Mouse (Mus musculus): Measurements from ENCODE around the gene Bex2. TPM values are rescaled to one million over a fixed set of nuclear protein-coding genes. Genes with fewer than 3 reads are reported as not detected.
"Not testable (repeated sequence)": the region's sequence is repeated elsewhere in the genome, so short reads cannot be mapped to it uniquely, and the experiment has no call there.

Gene Bex2
- polyA plus RNA-seq, 1 experiment from 2014 or later, result 586 TPM

DNA sequence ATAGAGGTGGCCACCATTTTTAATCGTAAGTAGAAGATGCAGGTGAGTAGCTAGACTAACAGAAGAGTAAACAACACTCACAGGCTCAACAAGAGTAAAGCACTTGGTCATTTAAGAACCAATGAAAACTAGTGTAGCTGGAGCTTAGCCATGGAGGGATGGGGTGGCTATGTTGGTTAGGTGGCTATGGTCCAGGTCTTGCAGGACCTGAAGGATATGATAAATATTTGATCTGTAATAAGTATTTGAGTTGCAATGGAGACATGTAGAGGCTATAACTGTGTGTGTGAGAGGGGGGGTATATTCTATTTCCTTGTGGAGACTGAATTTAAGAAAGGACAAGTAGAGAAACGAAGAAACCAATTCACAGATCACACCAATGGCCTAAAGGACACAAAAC, 16.8 kb downstream of the Bex2 start:
- Histone ChIP-seq H3K4me2 (replicated peaks) (no peak overlapping the region), H3K27me3 (no peaks in the 10 kb centered on the region), H3K9me3 (no peaks in the 10 kb centered on the region), H3K4me1 (replicated peaks) (no peaks in the 10 kb centered on the region), H3K4me3 (replicated peaks) (no peak overlapping the region), H3K9ac (replicated peaks) (no peak overlapping the region), H3K36me3 (no peaks in the 10 kb centered on the region), H3K27ac (no peak overlapping the region)
- no peak for ATAC-seq
- WGBS, result 74% methylated on average over 2 of the region's 2 CpGs

DNA sequence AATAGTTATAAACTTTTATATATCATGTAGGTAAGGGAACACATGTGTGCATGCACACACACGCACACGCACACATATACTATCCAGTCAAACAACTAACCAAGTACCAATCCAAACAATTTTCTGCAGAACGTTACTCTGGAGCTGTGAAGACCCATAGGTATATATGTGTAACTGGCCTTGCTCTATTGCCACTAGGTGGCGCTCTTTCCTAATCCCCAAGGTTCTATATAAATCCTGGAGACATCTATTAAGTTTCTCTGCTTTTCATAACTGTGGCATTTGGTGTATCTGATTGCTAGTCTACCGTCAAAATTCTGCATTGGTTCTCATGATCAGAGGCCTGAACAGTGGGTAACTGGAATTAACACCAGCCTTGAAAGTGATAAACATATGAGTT, 20.5 kb downstream of the Bex2 start:
- H3K4me1 ChIP-seq (replicated peaks), result no peaks in the 10 kb centered on the region
- H3K27me3 ChIP-seq, result no peaks in the 10 kb centered on the region
- H3K27ac ChIP-seq, result no peak overlapping the region
- no peak overlapping the region for H3K9ac ChIP-seq (replicated peaks)
- H3K4me2 ChIP-seq (replicated peaks), result no peak overlapping the region
- H3K4me3 ChIP-seq (replicated peaks), result no peak overlapping the region
- ATAC-seq, result peak; percentile 66; the same call in 1 of the 2 replicates
- H3K9me3 ChIP-seq, result no peaks in the 10 kb centered on the region
- H3K36me3 ChIP-seq, result no peaks in the 10 kb centered on the region
- 16% methylated on average over 5 of the region's 5 CpGs for WGBS

DNA sequence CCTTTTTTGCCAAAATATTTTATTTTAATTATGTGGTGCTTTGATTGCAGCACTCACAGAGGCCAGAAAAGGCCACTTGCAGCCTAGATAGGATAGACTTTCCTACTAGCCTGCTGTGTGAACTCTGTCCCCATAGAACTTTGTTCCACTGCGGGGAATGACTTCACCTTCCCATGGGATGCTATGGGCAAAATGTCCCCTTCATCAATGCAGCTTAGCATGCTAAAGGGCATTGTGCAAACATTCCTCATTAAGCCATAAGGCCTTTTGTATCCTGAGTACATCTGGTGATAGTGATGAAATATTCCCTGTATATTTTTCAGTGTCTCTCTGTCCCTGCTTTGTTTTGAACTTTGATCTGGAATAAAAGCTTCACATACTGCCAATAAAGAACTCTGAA, 24.3 kb downstream of the Bex2 start:
- 0 out of 2 replicates have a peak, but pooled peaks cover 5% of the 10 kb centered on the region for H3K27me3 ChIP-seq
- ATAC-seq, result no peak
- H3K36me3 ChIP-seq, result no peaks in the 10 kb centered on the region
- WGBS, result 71% methylated on average over 1 of the region's 1 CpGs
- H3K9me3 ChIP-seq, result no peaks in the 10 kb centered on the region
- H3K4me2 ChIP-seq (replicated peaks), result no peak overlapping the region
- H3K27ac ChIP-seq, result no peak overlapping the region
- no peak overlapping the region for H3K4me3 ChIP-seq (replicated peaks)
- no peaks in the 10 kb centered on the region for H3K4me1 ChIP-seq (replicated peaks)
- H3K9ac ChIP-seq (replicated peaks), result no peak overlapping the region

DNA sequence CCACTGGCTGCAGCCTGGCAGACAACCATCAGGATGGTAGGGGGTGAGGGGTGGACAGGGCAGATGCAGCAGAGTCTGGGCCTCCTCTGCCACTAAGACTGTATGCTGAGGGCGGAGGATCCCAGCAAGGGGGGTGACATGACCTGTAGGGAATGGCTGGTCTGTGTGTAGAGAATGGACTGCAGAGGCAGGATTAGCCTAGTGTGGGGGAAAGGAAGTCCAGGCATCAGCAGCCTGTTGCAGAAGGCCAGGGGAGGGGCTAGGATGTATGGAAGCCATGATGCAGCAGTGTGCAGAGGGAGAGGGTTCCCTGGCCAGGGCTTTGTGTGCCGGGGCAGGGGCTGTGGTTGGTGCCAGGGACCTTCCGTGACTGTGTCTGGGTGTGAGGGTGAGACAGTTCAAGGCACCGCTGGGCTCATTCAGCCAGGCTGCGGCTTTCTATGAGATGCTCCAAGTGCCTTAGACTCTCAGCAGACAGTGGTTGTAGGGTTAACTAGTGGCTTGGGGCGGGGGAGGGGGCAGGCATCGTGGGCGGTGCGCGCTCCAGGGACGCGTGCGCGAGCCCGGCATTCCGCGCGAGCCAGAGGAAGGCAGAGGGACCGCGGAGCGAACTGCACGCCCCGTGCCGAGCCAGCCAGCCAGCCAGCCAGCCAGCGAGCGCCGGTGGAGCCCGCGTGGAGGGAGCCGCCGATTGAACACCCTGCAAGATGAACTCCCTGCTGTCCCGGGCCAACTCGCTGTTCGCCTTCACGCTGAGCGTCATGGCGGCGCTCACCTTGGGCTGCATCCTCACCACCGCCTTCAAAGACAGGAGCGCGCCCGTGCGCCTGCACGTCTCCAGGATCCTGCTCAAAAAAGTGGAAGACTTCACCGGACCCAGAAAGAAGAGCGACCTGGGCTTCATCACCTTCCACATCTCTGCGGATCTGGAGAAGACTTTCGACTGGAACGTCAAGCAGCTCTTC, 35.0 kb downstream of the Bex2 start, which contains the start of gene Arxes1:
TSS of gene Arxes1 (plus strand) at position 569 of the 965 bp plus-strand sequence.
- H3K4me2 ChIP-seq (replicated peaks), result peak within 1 kb of the TSS; percentile 52
- not testable (repeated sequence) for H3K9me3 ChIP-seq; H3K4me1 ChIP-seq (replicated peaks); H3K36me3 ChIP-seq; H3K27ac ChIP-seq; H3K9ac ChIP-seq (replicated peaks); H3K27me3 ChIP-seq
- ATAC-seq, result peak; percentile 97
- peak within 1 kb of the TSS; percentile 36 for H3K4me3 ChIP-seq (replicated peaks)
- WGBS, result 44% methylated on average over 11 of the region's 49 CpGs

DNA sequence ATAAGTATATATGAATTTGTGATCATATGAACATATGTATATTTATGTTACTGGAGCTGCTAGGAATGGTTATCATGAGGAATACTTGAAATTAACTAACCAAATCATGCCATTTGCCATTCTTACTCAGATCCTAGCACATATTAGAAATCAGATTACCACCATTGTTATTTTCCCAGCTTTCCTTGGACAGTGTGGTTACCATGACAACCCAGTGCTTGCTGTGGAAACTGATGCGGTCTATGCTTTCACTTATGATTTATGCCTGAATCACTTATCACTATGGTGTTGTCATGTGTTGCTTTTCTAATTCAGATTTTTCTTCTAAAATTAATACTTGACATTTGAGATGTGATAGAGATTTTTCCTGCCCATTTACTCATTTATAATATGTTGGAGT, 37.7 kb downstream of the Bex2 start:
- Histone ChIP-seq H3K4me2 (replicated peaks) (no peak overlapping the region), H3K9ac (replicated peaks) (no peak overlapping the region), H3K4me3 (replicated peaks) (no peak overlapping the region), H3K4me1 (replicated peaks) (no peaks in the 10 kb centered on the region; the same call in 1 of the 2 replicates), H3K36me3 (no peaks in the 10 kb centered on the region), H3K9me3 (no peaks in the 10 kb centered on the region), H3K27ac (no peak overlapping the region), H3K27me3 (no peaks in the 10 kb centered on the region)
- WGBS, result 51% methylated on average over 1 of the region's 1 CpGs
- ATAC-seq, result no peak

Other genes starting within 250 kb of the Bex2 start
- 157 and 166 TPM in 2 replicates for gene Gprasp2, start 229.2 kb downstream of the Bex2 start, polyA plus RNA-seq (2015; fragmentation: Nextera tagmentation; extraction: Ambion mirVana)
- 243 and 276 TPM in 2 replicates for gene Arxes2, start 74.4 kb downstream of the Bex2 start, polyA plus RNA-seq (2015; fragmentation: Nextera tagmentation; extraction: Ambion mirVana)
- 95.2 and 109 TPM in 2 replicates for gene Arxes1, start 34.9 kb downstream of the Bex2 start, polyA plus RNA-seq (2015; fragmentation: Nextera tagmentation; extraction: Ambion mirVana)
- gene Nxf3, start 17.0 kb upstream of the Bex2 start, polyA plus RNA-seq (2015; fragmentation: Nextera tagmentation; extraction: Ambion mirVana), result not detected in 2 replicates
- gene Bex4, start 70.8 kb upstream of the Bex2 start, polyA plus RNA-seq (2015; fragmentation: Nextera tagmentation; extraction: Ambion mirVana), result 108 and 121 TPM in 2 replicates
- gene Tceal8, start 104.1 kb upstream of the Bex2 start, polyA plus RNA-seq (2015; fragmentation: Nextera tagmentation; extraction: Ambion mirVana), result 134 and 143 TPM in 2 replicates
- 17.5 and 20.1 TPM in 2 replicates for gene Tceal5, start 135.6 kb upstream of the Bex2 start, polyA plus RNA-seq (2015; fragmentation: Nextera tagmentation; extraction: Ambion mirVana)
- gene Tceal7, start 146.5 kb upstream of the Bex2 start, polyA plus RNA-seq (2015; fragmentation: Nextera tagmentation; extraction: Ambion mirVana), result 1.5 and 1.7 TPM in 2 replicates
- 179 and 186 TPM in 2 replicates for gene Bex1, start 147.3 kb upstream of the Bex2 start, polyA plus RNA-seq (2015; fragmentation: Nextera tagmentation; extraction: Ambion mirVana)
- 354 and 388 TPM in 2 replicates for gene Tceal9, start 176.8 kb upstream of the Bex2 start, polyA plus RNA-seq (2015; fragmentation: Nextera tagmentation; extraction: Ambion mirVana)
- 705 TPM in 2 replicates for gene Bex3, start 202.0 kb upstream of the Bex2 start, polyA plus RNA-seq (2015; fragmentation: Nextera tagmentation; extraction: Ambion mirVana)